Mouse (Mus musculus): ENCODE data around the gene Prcd.

Prcd gene

GRCm38 (mm10) chr11:116689622-116690021 lies 36.3 kb downstream of the Prcd start:
- in situ Hi-C loops (cut with MboI, MseI): no loop called here

GRCm38 (mm10) chr11:116690701-116691575 lies 37.6 kb downstream of the Prcd start:
- in situ Hi-C loops (cut with MboI, MseI): no loop called here

DNA sequence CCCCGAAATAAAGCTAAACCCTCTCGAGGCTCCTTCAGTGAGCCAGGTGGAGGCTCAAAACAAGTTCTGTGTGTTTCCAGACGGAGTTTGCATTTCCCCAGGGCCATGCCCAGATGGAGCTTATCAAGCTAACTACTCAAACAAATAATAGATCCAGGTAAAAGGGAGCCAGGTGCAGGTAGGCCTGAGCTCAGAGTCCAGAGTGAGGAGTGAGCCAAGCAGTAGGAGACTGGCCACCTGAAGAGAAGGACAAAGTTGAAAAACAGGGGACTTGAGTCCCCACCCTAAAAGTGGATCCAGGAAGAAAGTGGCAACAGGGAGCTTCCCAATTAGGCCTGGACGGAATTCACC lies 40.5 kb downstream of the Prcd start:
- in situ Hi-C loops (cut with MboI, MseI): no loop called here

- in situ Hi-C loops (cut with MboI, MseI): no loop called here
Measured at GRCm38 (mm10) chr11:116694250-116695193, 41.2 kb downstream of the Prcd start.

DNA sequence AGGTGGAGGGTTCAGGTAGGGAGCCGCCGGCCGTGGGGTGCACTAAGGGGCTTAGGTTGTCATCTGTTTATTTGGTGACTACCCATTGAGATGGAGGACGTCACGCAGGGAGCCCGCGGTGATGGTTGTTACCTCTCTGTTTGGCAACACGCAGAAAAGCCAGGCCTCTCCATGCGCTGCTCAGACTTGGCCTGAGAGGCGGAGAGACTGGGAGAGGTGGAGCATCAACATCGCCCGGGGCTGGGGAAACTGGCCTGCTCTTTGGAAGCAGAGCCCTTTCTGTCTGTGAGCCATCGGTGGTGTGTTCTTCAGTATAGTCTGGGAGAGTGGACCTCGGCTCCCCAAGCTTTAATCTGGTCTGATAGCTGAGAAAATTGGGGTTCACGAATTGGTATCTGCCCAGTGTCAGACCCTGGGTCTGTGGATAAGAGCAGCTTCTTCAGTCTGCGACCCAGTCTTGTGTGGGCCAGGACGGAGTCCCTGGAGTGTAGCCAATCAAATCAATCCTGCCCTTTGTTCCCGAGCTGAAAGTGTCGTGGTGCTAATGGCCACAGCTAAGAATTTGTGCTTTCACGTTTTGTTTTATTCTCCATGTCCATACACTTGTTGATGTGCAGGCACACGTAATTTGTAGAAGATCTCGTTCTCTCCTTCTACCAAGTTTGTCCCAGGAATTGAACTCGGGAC lies 42.0 kb downstream of the Prcd start:
- in situ Hi-C loops (cut with MboI, MseI): no loop called here

DNA sequence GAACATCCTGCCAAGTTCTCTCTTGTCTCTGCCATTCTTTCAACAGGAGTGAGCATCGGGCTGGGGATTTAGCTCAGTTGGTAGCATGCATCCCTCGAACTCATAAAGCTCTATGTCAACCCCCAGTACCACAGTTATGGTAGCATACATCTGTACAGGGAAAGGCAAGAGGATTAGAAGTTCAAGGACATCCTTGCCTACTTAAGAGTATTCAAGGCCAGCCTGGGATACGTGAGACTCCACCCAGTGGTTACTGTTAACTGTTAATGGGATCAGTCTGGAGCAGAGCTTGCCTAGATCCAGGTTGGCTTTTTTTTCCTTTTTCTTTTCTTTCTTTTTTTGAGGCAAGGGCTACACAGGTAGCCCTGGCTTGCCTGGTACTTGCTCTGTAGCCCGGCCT lies 43.1 kb downstream of the Prcd start:
- in situ Hi-C loops (cut with MboI, MseI): no loop called here

DNA sequence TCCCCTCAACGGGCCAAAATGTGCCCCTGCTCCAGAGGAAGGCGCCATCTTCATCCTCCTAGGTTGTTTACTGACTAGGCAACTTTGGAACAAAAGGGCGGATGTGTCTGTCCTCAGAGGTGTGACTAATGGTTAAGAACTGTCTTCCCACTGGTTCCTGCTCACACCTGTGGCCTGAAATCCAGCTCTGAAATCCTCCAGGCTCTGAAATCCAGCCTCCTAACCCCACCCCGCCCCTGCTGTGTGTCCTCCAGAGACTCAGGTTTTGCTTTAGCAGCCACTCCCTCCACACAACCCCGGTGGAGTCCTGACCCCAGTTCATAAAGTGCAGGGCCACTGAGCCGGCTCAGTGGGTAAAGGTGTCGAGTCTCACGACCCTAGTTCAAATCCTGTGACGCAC lies 44.2 kb downstream of the Prcd start:
- in situ Hi-C loops (cut with MboI, MseI): no loop called here

DNA sequence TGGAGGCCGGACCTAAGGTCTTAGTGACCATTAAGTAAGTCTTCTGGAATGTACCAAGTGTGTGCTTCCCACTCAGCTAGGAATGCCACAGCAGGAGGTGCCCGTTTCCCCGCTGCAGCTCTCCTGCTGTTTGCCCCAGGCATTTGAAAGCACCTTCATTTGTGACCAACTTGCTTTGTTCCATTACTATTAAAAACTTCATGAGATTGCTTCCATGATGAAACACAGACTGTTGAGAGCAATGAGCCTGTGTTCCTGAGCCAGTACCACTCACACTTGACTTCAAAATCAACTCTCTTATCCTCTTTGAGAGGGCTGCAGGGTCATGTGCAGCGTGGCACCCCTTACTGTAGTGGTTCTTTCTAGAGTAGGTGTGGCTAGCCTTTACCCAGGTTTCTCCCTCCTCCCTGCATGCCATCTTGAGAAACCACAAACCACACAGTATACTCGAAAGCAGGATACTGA lies 48.1 kb downstream of the Prcd start:
- in situ Hi-C loops (cut with MboI, MseI): no loop called here

- in situ Hi-C loops (cut with MboI, MseI): no loop called here
Measured at GRCm38 (mm10) chr11:116704336-116705035, 51.2 kb downstream of the Prcd start.

GRCm38 (mm10) chr11:116705204-116705608 lies 51.9 kb downstream of the Prcd start:
- in situ Hi-C loops (cut with MboI, MseI): no loop called here

GRCm38 (mm10) chr11:116706363-116706762 lies 53.0 kb downstream of the Prcd start:
- in situ Hi-C loops (cut with MboI, MseI): no loop called here

GRCm38 (mm10) chr11:116710171-116710570 lies 56.8 kb downstream of the Prcd start:
- in situ Hi-C loops (cut with MboI, MseI): no loop called here

DNA sequence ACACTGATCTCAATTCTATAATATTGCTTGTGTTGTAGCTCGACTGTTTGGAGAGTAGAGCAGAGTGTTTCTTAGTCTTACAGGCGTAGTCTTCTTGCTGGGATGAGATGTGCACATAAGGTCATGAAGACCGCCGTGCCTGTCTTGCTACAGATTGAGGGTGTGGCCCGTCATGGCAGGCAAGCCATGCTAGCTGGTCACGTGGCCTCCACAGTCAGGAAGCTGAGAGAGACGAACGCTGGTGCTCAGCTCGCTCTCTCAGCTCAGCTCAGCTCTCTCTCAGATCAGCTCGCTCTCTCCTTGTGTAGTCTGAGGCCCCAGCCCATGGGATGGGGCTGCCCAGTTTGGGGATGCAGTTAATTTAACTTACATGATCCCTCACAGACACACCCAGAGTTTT lies 57.5 kb downstream of the Prcd start:
- in situ Hi-C loops (cut with MboI, MseI): no loop called here

DNA sequence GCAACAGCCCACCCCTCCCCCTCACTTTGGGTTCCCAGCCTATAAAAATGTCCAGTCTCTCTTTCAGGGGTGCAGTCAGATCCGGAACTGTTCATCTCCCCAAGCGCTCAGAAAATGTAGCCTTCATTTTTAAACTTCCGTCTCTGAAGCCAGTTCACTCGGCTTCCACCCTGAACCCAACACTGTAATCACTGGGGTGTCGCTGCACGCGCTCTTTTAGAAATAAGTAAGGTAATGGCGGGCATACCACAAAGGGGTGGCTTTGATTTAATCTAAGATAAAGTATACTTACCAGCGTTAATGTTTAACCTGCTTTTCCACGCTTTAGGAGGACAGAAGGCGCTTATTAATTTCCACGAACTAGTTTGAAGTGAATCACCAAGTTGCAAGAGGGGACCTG lies 60.7 kb downstream of the Prcd start:
- in situ Hi-C loops (cut with MboI, MseI): no loop called here

All from regulatory T cell (primary cell).